Mouse (Mus musculus) forebrain, postnatal 0 days (tissue): ENCODE measurements around the gene Ttyh2. TPM values are rescaled to one million over a fixed set of nuclear protein-coding genes. Genes with fewer than 3 reads are reported as not detected.

Experiments used
- ATAC-seq: fragments of 200-750 bp; cut with Nextera tagmentation; 2 replicates; pipeline ENCODE4 v1.8.0; 2017; ENCODE audit warnings: mild to moderate bottlenecking, moderate library complexity
- DNase-seq: peaks from one replicate; pipeline ENCODE4 v3.0.0-alpha.2; 2015
- H3K27ac ChIP-seq: fragments of 300-500 bp; sonication (generic); 2 replicates; pipeline ENCODE4 v1.5.1; 2014; ENCODE audit warnings: low read depth, mild to moderate bottlenecking, antibody characterized with exemption, low read length, moderate library complexity, mixed read lengths
- H3K27me3 ChIP-seq: fragments of 300-500 bp; sonication (generic); 2 replicates; pipeline ENCODE4 v1.6.1; 2014; ENCODE audit warnings: mild to moderate bottlenecking, low read length, mixed read lengths; ENCODE audit not compliant: insufficient read depth
- H3K36me3 ChIP-seq: fragments of 300-500 bp; sonication (generic); 2 replicates; pipeline ENCODE4 v1.6.1; 2014; ENCODE audit warnings: mild to moderate bottlenecking, moderate library complexity; ENCODE audit not compliant: insufficient read depth
- H3K4me1 ChIP-seq: fragments of 300-500 bp; sonication (generic); 2 replicates; pipeline ENCODE4 v1.6.1; 2014; ENCODE audit warnings: antibody characterized with exemption; ENCODE audit not compliant: insufficient read depth
- H3K4me2 ChIP-seq: fragments of 300-500 bp; sonication (generic); 2 replicates; pipeline ENCODE4 v1.6.1; 2014; ENCODE audit warnings: low read depth, mild to moderate bottlenecking, moderate library complexity
- H3K4me3 ChIP-seq: fragments of 300-500 bp; sonication (generic); 2 replicates; pipeline ENCODE4 v1.5.1; 2014; ENCODE audit warnings: low read depth, low read length, mixed read lengths
- H3K9ac ChIP-seq: fragments of 300-500 bp; sonication (generic); 2 replicates; pipeline ENCODE4 v1.6.1; 2014; ENCODE audit warnings: mild to moderate bottlenecking
- H3K9me3 ChIP-seq: fragments of 300-500 bp; sonication (generic); 2 replicates; pipeline ENCODE4 v1.6.1; 2016; ENCODE audit warnings: low read length
- CTCF ChIP-seq: sonication (generic); IDR thresholded peaks from 2 replicates; pipeline ENCODE4 v1.5.1; 2016; ENCODE audit warnings: antibody characterized with exemption, control low read depth, low read depth
- WGBS: fragments of 180-500 bp; shearing (Covaris S2); extraction: QIAGEN DNeasy Blood & Tissue Kit; methylation state at CpG from one replicate; pipeline ENCODE4 v1.1.7; 2014; 5-methylcytosine and 5-hydroxymethylcytosine counted together
- polyA plus RNA-seq: library from polyadenylated mRNA; unstranded; fragments of >200 nt; fragmentation: Nextera tagmentation; extraction: Ambion mirVana; gene quantifications from 2 replicates; pipeline ENCODE4 v1.2.1, GENCODE M21; 2015
- total RNA-seq: library from RNA; depleted of rRNA; stranded (reverse); fragments of >200 nt; gene quantifications from 2 replicates; pipeline ENCODE4 v1.2.3, GENCODE M21; 2014

The Ttyh2 gene
- total and polyA plus RNA-seq, 2 experiments from 2014 or later, result 26.4 to 29.9 TPM

DNA sequence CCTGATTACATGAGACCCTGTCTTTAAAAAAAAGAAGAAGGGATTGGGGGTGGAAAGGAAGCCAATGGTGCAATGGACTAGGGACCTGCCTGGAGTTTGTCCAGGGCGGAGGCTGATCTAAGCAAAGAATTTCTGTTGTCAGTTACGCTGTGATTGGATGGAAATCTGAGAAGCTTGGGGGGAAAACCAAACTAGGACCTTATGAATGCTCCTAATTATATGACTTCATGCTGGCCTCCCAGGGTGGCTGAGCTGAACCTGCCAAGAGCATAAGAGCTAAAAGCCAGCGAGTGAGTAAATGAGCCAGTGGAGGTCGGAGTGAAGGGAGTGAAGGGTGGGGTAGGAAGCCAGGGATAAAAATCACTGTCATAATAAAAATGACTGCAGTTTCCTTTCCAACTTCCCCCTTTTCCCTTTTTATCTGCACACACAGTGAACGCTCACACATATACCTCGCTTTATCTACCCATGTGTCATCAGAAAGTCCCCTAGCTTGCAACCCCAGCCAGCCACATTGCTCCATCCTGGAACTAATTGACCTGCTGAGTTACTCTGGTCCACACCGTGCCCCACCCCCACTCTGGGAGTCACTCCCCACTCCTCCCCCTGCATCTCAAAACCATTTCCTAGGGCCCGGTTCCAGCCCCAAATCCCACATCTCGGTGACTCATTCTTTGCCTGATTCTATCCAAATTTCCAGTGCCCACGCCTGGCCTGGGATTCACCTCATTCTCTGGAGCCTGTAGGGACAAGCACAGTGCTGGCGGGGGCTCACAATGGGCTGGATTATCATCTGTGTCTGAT, 49.8 kb downstream of the Ttyh2 start:
- no peaks in the 10 kb centered on the region for H3K36me3 ChIP-seq
- no peak overlapping the region for H3K9ac ChIP-seq
- DNase-seq (no peak), ATAC-seq (no peak)
- H3K4me2 ChIP-seq, result no peak overlapping the region
- no peak overlapping the region for H3K27ac ChIP-seq
- 49% methylated on average over 11 of the region's 11 CpGs for WGBS
- H3K27me3 ChIP-seq, result no peaks in the 10 kb centered on the region
- no peaks in the 10 kb centered on the region for H3K9me3 ChIP-seq
- no peak for TF ChIP-seq CTCF
- H3K4me3 ChIP-seq, result no peak overlapping the region
- no peaks in the 10 kb centered on the region; the same call in none of the 2 replicates for H3K4me1 ChIP-seq

DNA sequence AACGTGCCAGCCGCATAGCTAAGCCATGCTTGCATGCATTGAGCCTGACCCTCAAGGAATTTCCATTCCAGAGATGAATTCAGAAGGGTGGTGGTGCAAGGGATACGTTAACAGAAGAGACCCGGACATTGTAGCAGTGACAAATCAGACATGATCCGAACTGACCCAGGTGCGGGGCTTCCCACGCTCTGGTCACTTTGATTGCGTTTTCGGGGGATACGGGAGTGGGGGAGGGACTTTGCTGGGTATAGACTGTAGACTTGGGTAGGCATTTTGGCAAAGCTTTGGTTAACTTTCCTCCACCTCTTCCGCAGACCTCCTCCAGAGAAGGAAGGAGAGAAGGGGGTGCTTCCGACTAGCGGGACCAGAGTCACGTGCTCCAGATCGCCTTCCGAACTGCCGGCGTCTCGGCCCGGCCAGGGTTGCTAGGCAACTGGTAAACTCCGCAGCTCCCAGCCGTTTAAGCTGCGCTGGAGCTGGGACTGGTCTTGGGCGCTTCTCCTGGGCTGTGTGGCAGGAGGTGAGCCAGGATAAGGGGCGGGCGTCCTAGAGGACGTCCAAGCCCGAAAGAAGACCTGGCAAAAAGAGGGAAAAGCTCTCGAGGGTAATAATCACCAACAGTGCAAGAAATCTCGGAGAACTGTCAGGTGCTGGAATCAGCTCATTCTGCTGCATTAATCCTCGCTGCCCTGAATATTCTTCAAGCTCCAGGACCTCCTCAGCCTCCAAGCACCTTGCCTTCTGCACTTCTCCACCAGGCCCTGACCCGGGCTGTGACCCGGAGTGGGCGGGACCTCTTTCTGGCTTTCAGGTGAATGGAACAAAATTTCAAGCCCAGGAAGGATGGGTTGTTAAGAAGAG, 52.0 kb downstream of the Ttyh2 start, which contains the start of gene Dnaic2:
Gene Dnaic2 (plus strand): TSS at position 444 of the 861 bp plus-strand sequence.
- peak within 1 kb of the TSS; percentile 29 for H3K9ac ChIP-seq
- no peaks in the 10 kb centered on the region; the same call in none of the 2 replicates for H3K4me1 ChIP-seq
- ATAC-seq, result peak; percentile 93
- H3K4me2 ChIP-seq, result peak within 1 kb of the TSS; percentile 64
- H3K4me3 ChIP-seq, result peak within 1 kb of the TSS; percentile 27
- no peaks in the 10 kb centered on the region for H3K36me3 ChIP-seq
- H3K27ac ChIP-seq, result no peak within 1 kb of the TSS
- H3K9me3 ChIP-seq, result no peaks in the 10 kb centered on the region
- H3K27me3 ChIP-seq, result no peaks in the 10 kb centered on the region
- no peak for TF ChIP-seq CTCF
- peak; percentile 81 for DNase-seq
- WGBS, result 11% methylated on average over 34 of the region's 34 CpGs

DNA sequence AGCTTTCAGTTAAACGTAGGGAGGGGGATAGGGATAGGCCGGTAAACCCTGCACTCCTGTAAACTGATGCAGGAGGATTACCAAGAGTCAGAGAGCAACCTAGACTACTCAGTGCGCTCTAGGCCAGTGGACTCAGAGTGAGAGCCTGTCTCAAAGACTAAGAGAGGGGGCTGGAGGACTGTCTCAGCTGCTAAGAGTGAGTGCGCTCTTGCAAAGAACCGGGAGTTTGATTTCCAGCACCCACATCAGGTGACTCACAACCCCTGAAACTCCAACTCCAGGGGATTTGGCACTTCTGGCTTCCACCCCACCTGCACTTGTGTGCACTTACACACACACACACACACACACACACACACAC, 52.6 kb downstream of the Ttyh2 start:
- H3K27ac ChIP-seq, result no peak overlapping the region
- H3K4me2 ChIP-seq, result peak overlapping the region; percentile 64
- H3K9me3 ChIP-seq, result no peaks in the 10 kb centered on the region
- DNase-seq, result no peak
- ATAC-seq, result 0 out of 2 replicates have a peak, but pooled peaks have one; percentile 2
- H3K4me3 ChIP-seq, result peak overlapping the region; percentile 27; the same call in 1 of the 2 replicates
- no peaks in the 10 kb centered on the region for H3K27me3 ChIP-seq
- H3K9ac ChIP-seq, result no peak overlapping the region; the same call in 1 of the 2 replicates
- no peaks in the 10 kb centered on the region for H3K36me3 ChIP-seq
- WGBS, result 35% methylated on average over 5 of the region's 5 CpGs
- H3K4me1 ChIP-seq, result no peaks in the 10 kb centered on the region; the same call in none of the 2 replicates
- no peak for TF ChIP-seq CTCF

DNA sequence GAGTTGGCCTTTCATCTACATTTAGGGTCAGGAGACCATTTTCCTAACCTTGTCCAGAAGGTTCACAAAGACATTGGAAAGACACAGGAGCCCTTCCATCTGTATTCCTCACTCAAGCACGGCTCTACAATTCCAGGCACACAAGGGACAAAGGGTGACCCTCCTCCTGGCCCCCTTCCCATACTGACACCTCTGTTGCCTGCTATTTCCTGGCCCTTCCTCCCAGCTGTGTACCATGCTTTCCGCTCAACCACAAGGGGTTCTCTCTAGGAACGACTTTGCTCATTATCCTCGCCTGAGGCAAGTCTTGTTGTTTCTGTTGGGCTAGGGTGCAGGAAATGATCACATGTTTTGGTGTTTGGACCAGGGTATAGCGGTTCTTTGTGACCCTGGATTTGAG, 53.1 kb downstream of the Ttyh2 start:
- Histone ChIP-seq H3K27ac (no peak overlapping the region), H3K27me3 (no peaks in the 10 kb centered on the region), H3K4me1 (no peaks in the 10 kb centered on the region; the same call in none of the 2 replicates), H3K4me2 (no peak overlapping the region), H3K9me3 (no peaks in the 10 kb centered on the region), H3K9ac (no peak overlapping the region), H3K4me3 (no peak overlapping the region), H3K36me3 (no peaks in the 10 kb centered on the region)
- TF ChIP-seq CTCF, result no peak
- DNase-seq (no peak), ATAC-seq (no peak)
- 45% methylated on average over 5 of the region's 5 CpGs for WGBS

DNA sequence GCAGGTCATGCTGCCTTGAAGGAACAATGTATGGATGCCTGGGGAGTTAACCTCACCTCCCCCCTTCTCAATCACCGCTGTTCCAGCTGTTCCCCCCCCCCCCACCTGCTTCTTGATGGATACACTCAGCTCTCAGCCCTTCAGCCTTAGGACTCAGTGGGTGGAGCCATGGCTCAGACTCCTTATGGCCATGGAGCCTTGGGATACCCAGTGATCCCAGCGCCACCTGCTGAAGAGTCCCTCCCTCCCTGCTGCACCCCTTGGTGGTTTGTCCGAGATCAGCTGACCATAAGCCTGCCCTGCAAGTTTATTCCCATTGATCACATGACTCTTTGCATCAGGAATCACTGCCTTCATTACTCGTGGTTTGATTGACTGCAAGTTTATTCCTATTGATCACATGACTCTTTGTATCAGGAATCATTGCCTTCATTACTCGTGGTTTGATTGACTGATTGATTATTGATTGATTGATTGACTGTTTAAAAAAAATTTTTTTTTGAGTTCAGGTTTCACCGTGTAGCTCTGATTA, 54.7 kb downstream of the Ttyh2 start:
- Histone ChIP-seq H3K36me3 (no peaks in the 10 kb centered on the region), H3K27me3 (no peaks in the 10 kb centered on the region), H3K9ac (no peak overlapping the region), H3K4me1 (no peaks in the 10 kb centered on the region; the same call in none of the 2 replicates), H3K4me2 (no peak overlapping the region), H3K9me3 (no peaks in the 10 kb centered on the region), H3K27ac (no peak overlapping the region), H3K4me3 (no peak overlapping the region)
- no peak for DNase-seq
- WGBS, result 68% methylated on average over 5 of the region's 6 CpGs
- ATAC-seq, result no peak
- no peak for TF ChIP-seq CTCF

DNA sequence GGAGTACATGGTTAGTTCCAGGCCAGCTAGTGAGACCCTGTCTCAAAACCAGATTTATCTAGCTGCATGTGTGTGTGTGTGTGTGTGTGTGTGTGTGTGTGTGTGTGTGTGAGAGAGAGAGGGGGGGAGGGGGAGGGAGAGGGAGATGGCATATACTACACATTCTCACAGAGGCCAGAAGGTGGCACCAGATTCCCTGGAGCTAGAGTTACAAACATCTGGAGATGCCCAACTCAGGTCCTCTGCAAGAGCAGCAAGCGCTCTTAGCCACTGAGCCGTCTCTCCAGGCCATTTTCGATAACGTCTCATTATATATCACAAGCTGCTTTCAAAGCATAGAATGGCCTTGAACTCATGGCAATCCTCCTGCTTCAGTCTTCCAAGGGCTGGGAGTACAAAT, 56.5 kb downstream of the Ttyh2 start:
- Histone ChIP-seq H3K9ac (no peak overlapping the region), H3K27ac (no peak overlapping the region), H3K9me3 (no peaks in the 10 kb centered on the region), H3K27me3 (no peaks in the 10 kb centered on the region), H3K4me2 (no peak overlapping the region), H3K4me1 (no peaks in the 10 kb centered on the region; the same call in none of the 2 replicates), H3K4me3 (no peak overlapping the region), H3K36me3 (no peaks in the 10 kb centered on the region)
- WGBS, result 90% methylated on average over 4 of the region's 4 CpGs
- ATAC-seq (no peak), DNase-seq (no peak)
- TF ChIP-seq CTCF, result no peak
